Mouse (Mus musculus): ENCODE data around the gene U2af1l4.

GRCm38 (mm10) chr7:30518325-30518724 lies 44.8 kb upstream of the U2af1l4 start:
- TF ChIP-seq GATA1 (IDR thresholded peaks at IDR 0.05; ENCODE audit: borderline replicate concordance, low read length) (no peak), CTCF (IDR thresholded peaks at IDR 0.05; ENCODE audit: low read depth, low read length) (no peak), GATA2 (IDR thresholded peaks at IDR 0.05; ENCODE audit: borderline replicate concordance, low read depth, low read length) (no peak), POLR2AphosphoS5 (IDR thresholded peaks at IDR 0.05; ENCODE audit: insufficient replicate concordance, low read depth, low read length) (no peak), TAL1 (conservative IDR thresholded peaks at IDR 0.05; ENCODE audit: low read depth, low read length) (no peak)
